Mouse (Mus musculus): ENCODE measurements around the gene Hist1h2ap. TPM values are rescaled to one million over a fixed set of nuclear protein-coding genes. Genes with fewer than 3 reads are reported as not detected.
"Not testable (repeated sequence)": the region's sequence is repeated elsewhere in the genome, so short reads cannot be mapped to it uniquely, and the experiment has no call there.

The Hist1h2ap gene
- polyA plus RNA-seq, 1 experiment from 2014 or later: 2,496 TPM

- WGBS: 93% methylated on average over 7 of the region's 7 CpGs
- H3K4me1 ChIP-seq (replicated peaks; ENCODE audit: insufficient read depth, low read length): no peaks in the 10 kb centered on the region
- H3K4me2 ChIP-seq (ENCODE audit: low read length): no peak overlapping the region
- no peak overlapping the region for H3K27ac ChIP-seq
- no peaks in the 10 kb centered on the region for H3K36me3 ChIP-seq (ENCODE audit: insufficient read depth, low read length)
- no peak for DNase-seq (ENCODE audit: low spot score)
- H3K9me3 ChIP-seq (replicated peaks; ENCODE audit: low read length): no peaks in the 10 kb centered on the region
- ATAC-seq (replicated peaks; ENCODE audit: low FRiP score, low read depth): no peak
- H3K4me3 ChIP-seq (replicated peaks; ENCODE audit: low read depth, low read length): no peak overlapping the region
- H3K27me3 ChIP-seq (ENCODE audit: insufficient read depth, low read length): no peaks in the 10 kb centered on the region
- no peak for TF ChIP-seq CTCF (IDR thresholded peaks at IDR 0.05; ENCODE audit: low read depth)
- H3K9ac ChIP-seq (ENCODE audit: low read depth, low read length): no peak overlapping the region
Observed at GRCm38 (mm10) chr13:21795584-21795983, 37.7 kb downstream of the Hist1h2ap start.

GRCm38 (mm10) chr13:21790601-21791283, 42.6 kb downstream of the Hist1h2ap start:
- WGBS: 11% methylated on average over 18 of the region's 18 CpGs
- TF ChIP-seq CTCF (IDR thresholded peaks at IDR 0.05; ENCODE audit: low read depth): no peak
- Histone ChIP-seq H3K36me3 (ENCODE audit: insufficient read depth, low read length) (no peaks in the 10 kb centered on the region), H3K9ac (ENCODE audit: low read depth, low read length) (peak overlapping the region; percentile 6; the same call in 1 of the 2 replicates), H3K27me3 (ENCODE audit: insufficient read depth, low read length) (no peaks in the 10 kb centered on the region), H3K4me1 (replicated peaks; ENCODE audit: insufficient read depth, low read length) (no peaks in the 10 kb centered on the region), H3K27ac (no peak overlapping the region), H3K4me2 (ENCODE audit: low read length) (peak overlapping the region; percentile 41), H3K9me3 (replicated peaks; ENCODE audit: low read length) (no peaks in the 10 kb centered on the region), H3K4me3 (replicated peaks; ENCODE audit: low read depth, low read length) (0 out of 2 replicates have a peak overlapping the region, but pooled peaks have one; percentile 5)
- ATAC-seq (replicated peaks; ENCODE audit: low FRiP score, low read depth) (no peak), DNase-seq (ENCODE audit: low spot score) (peak; percentile 52)

GRCm38 (mm10) chr13:21789925-21790324, 43.4 kb downstream of the Hist1h2ap start:
- DNase-seq (ENCODE audit: low spot score): no peak
- H3K27me3 ChIP-seq (ENCODE audit: insufficient read depth, low read length): no peaks in the 10 kb centered on the region
- no peaks in the 10 kb centered on the region for H3K9me3 ChIP-seq (replicated peaks; ENCODE audit: low read length)
- no peak for TF ChIP-seq CTCF (IDR thresholded peaks at IDR 0.05; ENCODE audit: low read depth)
- WGBS: 44% methylated on average over 6 of the region's 6 CpGs
- no peak overlapping the region for H3K4me2 ChIP-seq (ENCODE audit: low read length)
- no peak overlapping the region for H3K9ac ChIP-seq (ENCODE audit: low read depth, low read length)
- no peaks in the 10 kb centered on the region for H3K4me1 ChIP-seq (replicated peaks; ENCODE audit: insufficient read depth, low read length)
- no peak overlapping the region for H3K27ac ChIP-seq
- ATAC-seq (replicated peaks; ENCODE audit: low FRiP score, low read depth): no peak
- no peaks in the 10 kb centered on the region for H3K36me3 ChIP-seq (ENCODE audit: insufficient read depth, low read length)
- H3K4me3 ChIP-seq (replicated peaks; ENCODE audit: low read depth, low read length): no peak overlapping the region

GRCm38 (mm10) chr13:21787760-21788593, 45.3 kb downstream of the Hist1h2ap start:
- WGBS: 27% methylated on average over 11 of the region's 21 CpGs
- no peaks in the 10 kb centered on the region for H3K36me3 ChIP-seq (ENCODE audit: insufficient read depth, low read length)
- ATAC-seq (replicated peaks; ENCODE audit: low FRiP score, low read depth): no peak

GRCm38 (mm10) chr13:21786899-21787629, 46.2 kb downstream of the Hist1h2ap start, which contains the start of the genes Hist1h2an and Hist1h2bp:
Gene Hist1h2an (minus strand): TSS chr13:21787218.
Gene Hist1h2bp (plus strand): TSS chr13:21787461.
- H3K4me1 ChIP-seq (replicated peaks; ENCODE audit: insufficient read depth, low read length); H3K36me3 ChIP-seq (ENCODE audit: insufficient read depth, low read length); H3K27me3 ChIP-seq (ENCODE audit: insufficient read depth, low read length); H3K9me3 ChIP-seq (replicated peaks; ENCODE audit: low read length): not testable (repeated sequence)
- under 1% methylated on average over 32 of the region's 63 CpGs for WGBS
- Histone ChIP-seq H3K9ac (ENCODE audit: low read depth, low read length) (peak within 1 kb of the TSS; percentile 44; the same call in 1 of the 2 replicates), H3K4me2 (ENCODE audit: low read length) (peak within 1 kb of the TSS; percentile 49), H3K4me3 (replicated peaks; ENCODE audit: low read depth, low read length) (peak within 1 kb of the TSS; percentile 25; the same call in 1 of the 2 replicates), H3K27ac (peak within 1 kb of the TSS; percentile 80)
- ATAC-seq (replicated peaks; ENCODE audit: low FRiP score, low read depth): peak; percentile 92
- DNase-seq (ENCODE audit: low spot score): peak; percentile 98

More at GRCm38 (mm10) chr13:21787760-21788593, 45.3 kb downstream of the Hist1h2ap start:
- no peak for DNase-seq (ENCODE audit: low spot score)
- Histone ChIP-seq H3K9me3 (replicated peaks; ENCODE audit: low read length) (no peaks in the 10 kb centered on the region), H3K9ac (ENCODE audit: low read depth, low read length) (0 out of 2 replicates have a peak overlapping the region, but pooled peaks have one; percentile 23), H3K4me2 (ENCODE audit: low read length) (peak overlapping the region; percentile 49; the same call in 1 of the 2 replicates), H3K27ac (0 out of 2 replicates have a peak overlapping the region, but pooled peaks have one; percentile 19), H3K4me3 (replicated peaks; ENCODE audit: low read depth, low read length) (0 out of 2 replicates have a peak overlapping the region, but pooled peaks have one; percentile 25), H3K4me1 (replicated peaks; ENCODE audit: insufficient read depth, low read length) (no peaks in the 10 kb centered on the region), H3K27me3 (ENCODE audit: insufficient read depth, low read length) (no peaks in the 10 kb centered on the region)
- no peak for TF ChIP-seq CTCF (IDR thresholded peaks at IDR 0.05; ENCODE audit: low read depth)
